Mouse (Mus musculus) embryonic facial prominence, embryonic 10.5 days (tissue): ENCODE measurements around the gene Dnaic1. TPM values are rescaled to one million over a fixed set of nuclear protein-coding genes. Genes with fewer than 3 reads are reported as not detected.
A peak's percentile ranks its signal among the peaks of the same experiment; 100 is the strongest.

Source experiments
- DNase-seq: peaks from one replicate; pipeline ENCODE4 v3.0.0-alpha.2; 2017; ENCODE audit warnings: low spot score
- H3K27ac ChIP-seq: fragments of 300-500 bp; sonication (generic); replicated peaks from 2 replicates; pipeline ENCODE4 v1.5.1; 2016; ENCODE audit warnings: mild to moderate bottlenecking
- H3K27me3 ChIP-seq: fragments of 300-500 bp; sonication (generic); replicated peaks from 2 replicates; pipeline ENCODE4 v1.6.1; 2016; ENCODE audit warnings: low read depth, mild to moderate bottlenecking; ENCODE audit not compliant: poor library complexity, severe bottlenecking
- H3K36me3 ChIP-seq: fragments of 300-500 bp; sonication (generic); replicated peaks from 2 replicates; pipeline ENCODE4 v1.6.1; 2016; ENCODE audit warnings: mild to moderate bottlenecking, moderate library complexity
- H3K4me1 ChIP-seq: fragments of 300-500 bp; sonication (generic); 2 replicates; pipeline ENCODE4 v1.6.1; 2016
- H3K4me3 ChIP-seq: fragments of 300-500 bp; sonication (generic); 2 replicates; pipeline ENCODE4 v1.5.1; 2016; ENCODE audit warnings: mild to moderate bottlenecking, moderate library complexity
- H3K9me3 ChIP-seq: fragments of 300-500 bp; sonication (generic); 2 replicates; pipeline ENCODE4 v1.6.1; 2016; ENCODE audit warnings: mild to moderate bottlenecking
- WGBS: fragments of 180-500 bp; shearing (Covaris S2); methylation state at CpG from one replicate; pipeline ENCODE4 v1.1.7; 2016; 5-methylcytosine and 5-hydroxymethylcytosine counted together
- polyA plus RNA-seq: library from polyadenylated mRNA; unstranded; fragments of >200 nt; fragmentation: Nextera tagmentation; extraction: Ambion mirVana; gene quantifications from 2 replicates; pipeline ENCODE4 v1.2.1, GENCODE M21; 2016

Gene Dnaic1
- polyA plus RNA-seq, 1 experiment from 2014 or later = 1.3 TPM

- H3K4me3 ChIP-seq = peak overlapping the region; percentile 21; the same call in 1 of the 2 replicates
- peaks cover 55% of the 10 kb centered on the region for H3K36me3 ChIP-seq
- no peaks in the 10 kb centered on the region for H3K9me3 ChIP-seq
- peak overlapping the region; percentile 70 for H3K27ac ChIP-seq
- DNase-seq = peak; percentile 83
- peaks cover 91% of the 10 kb centered on the region for H3K4me1 ChIP-seq
- H3K27me3 ChIP-seq = peaks cover 68% of the 10 kb centered on the region
- 29% methylated on average over 11 of the region's 11 CpGs for WGBS
These were observed 91.4 kb downstream of the Dnaic1 start for GRCm38 (mm10) chr4:41660851-41661430.

GRCm38 (mm10) chr4:41662723-41663122 lies 93.1 kb downstream of the Dnaic1 start:
- 0 out of 2 replicates have a peak overlapping the region, but pooled peaks have one; percentile 1 for H3K4me3 ChIP-seq

GRCm38 (mm10) chr4:41663614-41664013 lies 94.0 kb downstream of the Dnaic1 start:
- peaks cover 56% of the 10 kb centered on the region for H3K27me3 ChIP-seq
- peak; percentile 51 for DNase-seq
- H3K4me1 ChIP-seq = peaks cover 82% of the 10 kb centered on the region
- H3K36me3 ChIP-seq = peaks cover 46% of the 10 kb centered on the region
- no peaks in the 10 kb centered on the region for H3K9me3 ChIP-seq
- H3K27ac ChIP-seq = peak overlapping the region; percentile 45
- H3K4me3 ChIP-seq = peak overlapping the region; percentile 6; the same call in 1 of the 2 replicates
- 42% methylated on average over 9 of the region's 9 CpGs for WGBS

More at GRCm38 (mm10) chr4:41662723-41663122, 93.1 kb downstream of the Dnaic1 start:
- Histone ChIP-seq H3K27ac (peak overlapping the region; percentile 21; the same call in 1 of the 2 replicates), H3K9me3 (no peaks in the 10 kb centered on the region), H3K4me1 (peaks cover 91% of the 10 kb centered on the region), H3K36me3 (peaks cover 51% of the 10 kb centered on the region), H3K27me3 (peaks cover 60% of the 10 kb centered on the region)
- WGBS = 64% methylated on average over 11 of the region's 11 CpGs
- no peak for DNase-seq

- no peak for DNase-seq
- 27% methylated on average over 7 of the region's 7 CpGs for WGBS
- no peaks in the 10 kb centered on the region for H3K9me3 ChIP-seq
- H3K4me3 ChIP-seq = peak overlapping the region; percentile 6
- H3K36me3 ChIP-seq = peaks cover 42% of the 10 kb centered on the region
- H3K4me1 ChIP-seq = peaks cover 73% of the 10 kb centered on the region
- H3K27me3 ChIP-seq = peaks cover 56% of the 10 kb centered on the region
- H3K27ac ChIP-seq = peak overlapping the region; percentile 58
These were observed 95.0 kb downstream of the Dnaic1 start for GRCm38 (mm10) chr4:41664533-41664932.

GRCm38 (mm10) chr4:41665009-41665675 lies 95.6 kb downstream of the Dnaic1 start:
- Histone ChIP-seq H3K4me3 (peak overlapping the region; percentile 6), H3K9me3 (no peaks in the 10 kb centered on the region), H3K27me3 (peaks cover 56% of the 10 kb centered on the region), H3K36me3 (peaks cover 41% of the 10 kb centered on the region), H3K4me1 (peaks cover 67% of the 10 kb centered on the region), H3K27ac (peak overlapping the region; percentile 58)
- WGBS = 2% methylated on average over 6 of the region's 8 CpGs
- peak; percentile 75 for DNase-seq

- no peak for DNase-seq
- Histone ChIP-seq H3K27ac (no peak overlapping the region), H3K4me3 (no peak overlapping the region), H3K27me3 (peaks cover 58% of the 10 kb centered on the region), H3K9me3 (no peaks in the 10 kb centered on the region), H3K36me3 (peaks cover 47% of the 10 kb centered on the region), H3K4me1 (peaks cover 66% of the 10 kb centered on the region)
- 71% methylated on average over 11 of the region's 11 CpGs for WGBS
These were observed 97.1 kb downstream of the Dnaic1 start for GRCm38 (mm10) chr4:41666646-41667045.

GRCm38 (mm10) chr4:41670836-41671235 lies 101.3 kb downstream of the Dnaic1 start:
- H3K4me3 ChIP-seq = no peak overlapping the region
- peak overlapping the region; percentile 52; the same call in 1 of the 2 replicates for H3K27ac ChIP-seq
- peaks cover 75% of the 10 kb centered on the region for H3K27me3 ChIP-seq
- DNase-seq = no peak
- WGBS = 84% methylated on average over 18 of the region's 18 CpGs
- peaks cover 56% of the 10 kb centered on the region for H3K4me1 ChIP-seq
- H3K9me3 ChIP-seq = no peaks in the 10 kb centered on the region
- H3K36me3 ChIP-seq = peaks cover 44% of the 10 kb centered on the region

- WGBS = 49% methylated on average over 5 of the region's 5 CpGs
- Histone ChIP-seq H3K4me1 (peaks cover 57% of the 10 kb centered on the region), H3K27me3 (peaks cover 73% of the 10 kb centered on the region), H3K27ac (peak overlapping the region; percentile 72), H3K36me3 (peaks cover 43% of the 10 kb centered on the region), H3K4me3 (no peak overlapping the region), H3K9me3 (no peaks in the 10 kb centered on the region)
- DNase-seq = no peak
These were observed 101.9 kb downstream of the Dnaic1 start for GRCm38 (mm10) chr4:41671500-41671899.

GRCm38 (mm10) chr4:41671963-41672480 lies 102.4 kb downstream of the Dnaic1 start:
- H3K9me3 ChIP-seq = no peaks in the 10 kb centered on the region
- 6% methylated on average over 8 of the region's 8 CpGs for WGBS
- peaks cover 40% of the 10 kb centered on the region for H3K36me3 ChIP-seq
- peaks cover 58% of the 10 kb centered on the region for H3K4me1 ChIP-seq
- DNase-seq = peak; percentile 54
- peak overlapping the region; percentile 72 for H3K27ac ChIP-seq
- H3K27me3 ChIP-seq = peaks cover 74% of the 10 kb centered on the region
- H3K4me3 ChIP-seq = peak overlapping the region; percentile 27

- DNase-seq = no peak
- peak overlapping the region; percentile 72 for H3K27ac ChIP-seq
- WGBS = 22% methylated on average over 8 of the region's 8 CpGs
- no peaks in the 10 kb centered on the region for H3K9me3 ChIP-seq
- peaks cover 63% of the 10 kb centered on the region for H3K4me1 ChIP-seq
- peaks cover 79% of the 10 kb centered on the region for H3K27me3 ChIP-seq
- peak overlapping the region; percentile 27 for H3K4me3 ChIP-seq
- H3K36me3 ChIP-seq = peaks cover 40% of the 10 kb centered on the region
These were observed 103.0 kb downstream of the Dnaic1 start for GRCm38 (mm10) chr4:41672522-41672963.

- H3K27ac ChIP-seq = peak overlapping the region; percentile 36; the same call in 1 of the 2 replicates
- H3K4me3 ChIP-seq = no peak overlapping the region
- H3K9me3 ChIP-seq = no peaks in the 10 kb centered on the region
- peaks cover 85% of the 10 kb centered on the region for H3K27me3 ChIP-seq
- no peak for DNase-seq
- H3K4me1 ChIP-seq = peaks cover 69% of the 10 kb centered on the region
- peaks cover 40% of the 10 kb centered on the region for H3K36me3 ChIP-seq
- 67% methylated on average over 19 of the region's 19 CpGs for WGBS
These were observed 103.6 kb downstream of the Dnaic1 start for GRCm38 (mm10) chr4:41673186-41673585.

- Histone ChIP-seq H3K4me3 (no peak overlapping the region), H3K36me3 (peaks cover 27% of the 10 kb centered on the region; the same call in 1 of the 2 replicates), H3K9me3 (no peaks in the 10 kb centered on the region), H3K4me1 (peaks cover 86% of the 10 kb centered on the region), H3K27me3 (peaks cover 73% of the 10 kb centered on the region), H3K27ac (peak overlapping the region; percentile 26; the same call in 1 of the 2 replicates)
- no peak for DNase-seq
- 67% methylated on average over 17 of the region's 17 CpGs for WGBS
These were observed 106.9 kb downstream of the Dnaic1 start for GRCm38 (mm10) chr4:41676248-41677005.
